Mouse (Mus musculus) R1 (cell line): ENCODE measurements at regions not wholly inside any gene's neighbourhood (a gene's known extent, or its start where the extent isn't known, plus 50 kb on each side); places are given as distances from the start of the nearest gene placed in this dataset.

Source experiments
- DNase-seq: peaks from one replicate; pipeline ENCODE4 v3.0.0-alpha.2; 2018; ENCODE audit warnings: low read depth, low spot score

DNA sequence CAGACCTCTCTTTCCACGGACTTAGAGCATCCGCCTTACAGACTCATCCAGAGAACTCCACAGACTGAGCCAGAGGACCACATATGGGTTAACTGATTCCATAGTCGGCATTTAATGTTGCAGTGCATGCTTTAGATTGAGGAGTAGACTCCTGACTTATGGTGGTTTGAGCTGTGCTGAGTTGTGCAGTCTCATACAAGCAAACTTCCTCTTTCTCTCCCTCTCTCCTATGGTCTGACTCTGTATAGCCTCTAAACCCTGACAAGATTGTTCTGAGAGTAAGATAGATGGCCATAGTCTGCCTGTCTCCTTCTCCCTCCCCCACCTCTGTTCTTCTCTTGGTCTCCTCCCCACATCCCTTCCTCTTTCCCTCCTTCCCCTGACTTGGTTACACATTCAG lies 616.0 kb downstream of the Ryr2 start:
- DNase-seq, result no peak

DNA sequence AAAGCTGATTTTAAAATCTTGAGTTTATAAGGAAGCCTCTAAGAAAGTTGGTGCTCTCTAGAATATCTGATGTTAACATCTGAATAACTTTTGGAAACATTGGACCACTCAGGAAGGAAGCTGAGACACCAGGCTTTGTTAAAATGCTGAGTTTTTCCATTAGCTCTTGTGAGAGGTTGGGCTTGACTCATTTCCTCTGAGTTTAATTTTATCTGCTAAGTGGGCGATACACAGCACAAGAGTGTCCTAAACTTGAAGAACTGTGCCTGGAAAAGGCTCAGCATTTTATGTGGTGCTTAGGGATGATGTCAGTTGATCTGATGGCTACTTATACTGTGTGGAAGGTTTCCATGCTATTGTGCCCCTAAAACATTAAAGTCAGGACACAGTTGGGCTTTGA lies 623.6 kb downstream of the Ryr2 start:
- DNase-seq, result no peak

DNA sequence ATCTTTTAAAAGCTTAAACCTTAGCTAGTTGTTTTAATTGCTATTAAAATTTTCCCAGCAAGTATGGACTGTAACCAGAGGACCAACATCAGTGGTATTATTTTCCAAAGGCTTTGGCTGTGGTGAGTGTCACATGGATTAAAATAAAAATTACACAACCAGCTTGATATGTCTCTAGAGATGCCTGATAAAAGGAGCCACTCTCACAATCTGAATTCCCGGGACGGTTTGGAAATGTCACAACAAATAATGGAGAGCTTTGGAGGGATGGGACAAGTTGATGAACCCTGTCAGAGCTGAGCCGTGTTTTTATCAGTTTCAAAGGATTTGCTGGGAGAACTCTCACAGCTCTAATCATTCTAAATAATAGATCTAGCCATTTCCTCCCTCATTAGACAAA lies 624.0 kb downstream of the Ryr2 start:
- no peak for DNase-seq

DNA sequence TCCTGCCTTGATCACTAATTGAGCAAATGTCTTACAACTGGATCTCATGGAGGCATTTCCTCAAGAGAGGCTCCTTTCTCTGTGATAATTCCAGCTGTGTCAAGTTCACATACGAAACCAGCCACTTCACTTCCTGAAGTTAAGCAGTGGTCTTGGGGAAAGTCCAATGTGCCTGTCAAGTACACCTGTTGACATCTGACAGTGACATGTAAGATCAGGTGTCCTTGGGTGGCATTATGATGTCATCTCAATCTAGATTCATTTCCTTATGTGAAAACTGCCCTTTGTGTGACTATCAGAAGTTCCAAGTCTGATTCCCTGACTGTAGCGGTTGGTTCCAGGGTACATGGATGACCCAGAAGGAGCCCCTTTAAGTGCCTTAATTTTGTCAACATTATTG lies 646.5 kb downstream of the Ryr2 start:
- DNase-seq, result no peak

DNA sequence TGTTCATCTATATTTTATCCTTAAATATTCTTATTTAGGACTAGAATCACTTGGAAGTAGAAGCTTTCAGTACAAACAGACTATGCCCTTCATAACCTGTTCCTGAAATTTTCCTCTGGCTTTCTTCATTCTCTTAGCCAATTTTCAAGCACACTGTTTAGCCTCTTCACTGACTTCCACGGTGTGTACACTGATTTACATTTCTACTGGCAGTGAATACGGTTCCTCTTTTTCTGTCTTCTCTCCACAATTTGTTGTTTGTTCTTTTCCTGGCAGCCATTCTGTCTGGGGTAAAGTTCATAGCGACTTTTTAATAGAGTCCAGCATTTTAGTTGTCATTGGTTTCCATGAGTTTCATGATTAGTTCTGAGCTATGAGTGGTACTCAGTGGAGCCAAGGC lies 651.6 kb downstream of the Ryr2 start:
- DNase-seq, result no peak

DNA sequence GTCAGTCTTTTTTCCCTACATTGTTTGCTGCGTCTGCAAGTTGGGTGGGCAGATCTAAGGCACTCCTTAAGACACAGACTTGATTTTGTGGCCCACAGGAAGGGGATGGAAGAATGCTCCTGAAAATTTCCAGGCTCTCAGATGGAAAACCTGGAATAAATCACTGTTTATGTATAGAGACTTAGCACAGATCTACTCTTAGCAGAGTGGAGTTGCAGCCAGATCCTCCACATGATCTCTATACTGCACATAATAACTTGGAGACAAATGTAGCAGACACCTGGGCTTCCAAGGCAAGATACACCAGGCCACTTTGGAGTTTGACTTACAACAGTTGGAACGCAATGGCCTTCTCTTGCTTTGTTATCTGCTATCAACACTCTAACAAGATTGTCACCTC lies 654.3 kb downstream of the Ryr2 start:
- no peak for DNase-seq

DNA sequence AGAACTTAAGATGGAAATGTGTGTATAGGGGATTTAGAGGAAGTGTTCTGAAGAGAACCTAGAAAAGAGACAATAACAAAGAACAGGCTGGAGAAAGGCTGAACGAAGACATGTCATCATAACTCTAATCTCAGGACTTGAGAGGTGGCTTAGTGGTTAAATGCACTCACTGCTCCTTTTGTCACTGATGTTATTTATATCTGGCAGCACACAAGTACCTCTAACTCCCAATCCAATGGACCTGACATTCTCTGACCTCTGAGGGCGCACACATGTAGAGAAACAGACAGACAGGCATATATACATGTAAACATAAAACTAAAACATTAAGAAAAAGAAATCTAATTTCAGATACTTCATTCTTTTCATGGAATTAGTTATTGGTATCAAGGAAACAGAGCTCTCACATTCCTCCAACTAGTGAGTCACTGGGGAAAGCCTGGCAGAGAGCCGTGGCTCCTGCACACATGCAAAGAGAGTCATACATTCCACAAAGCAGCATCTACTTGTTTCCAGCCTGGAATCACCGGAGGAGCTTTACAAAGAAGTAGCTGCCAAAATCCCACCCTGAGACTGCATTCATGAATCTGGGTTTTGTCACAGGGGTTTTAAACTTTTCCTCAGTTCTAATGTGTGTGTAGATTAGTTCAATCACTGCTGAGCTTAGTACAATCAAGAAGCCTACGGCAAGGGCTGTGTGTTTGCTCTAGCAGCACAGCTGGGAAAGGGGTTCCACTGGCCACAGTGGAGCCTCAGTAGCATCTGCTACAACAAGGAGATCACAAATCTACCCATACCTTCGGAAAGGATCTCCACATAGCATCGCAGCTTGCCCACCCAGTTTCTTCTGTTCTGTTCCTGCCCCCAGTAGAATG lies 674.0 kb downstream of the Ryr2 start:
- DNase-seq, result peak; percentile 40

DNA sequence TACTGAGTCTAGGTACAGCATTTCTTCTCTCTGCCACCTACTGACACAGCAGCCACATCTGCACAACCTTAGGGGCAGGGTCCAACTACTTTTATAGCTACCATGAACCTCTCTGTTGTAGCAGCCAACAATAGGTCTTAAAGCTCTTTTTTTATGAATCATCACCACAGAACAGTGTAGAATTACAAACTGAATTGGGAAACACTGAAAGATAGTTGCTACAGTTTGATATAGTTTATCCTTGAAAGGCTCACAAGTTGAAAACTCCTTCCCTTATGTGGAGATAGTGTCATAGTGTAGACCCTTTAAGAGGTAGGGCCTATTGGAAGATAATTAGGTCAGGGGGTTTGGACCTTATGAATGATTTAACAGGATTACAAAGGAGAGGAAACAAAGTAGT lies 679.9 kb downstream of the Ryr2 start:
- no peak for DNase-seq

DNA sequence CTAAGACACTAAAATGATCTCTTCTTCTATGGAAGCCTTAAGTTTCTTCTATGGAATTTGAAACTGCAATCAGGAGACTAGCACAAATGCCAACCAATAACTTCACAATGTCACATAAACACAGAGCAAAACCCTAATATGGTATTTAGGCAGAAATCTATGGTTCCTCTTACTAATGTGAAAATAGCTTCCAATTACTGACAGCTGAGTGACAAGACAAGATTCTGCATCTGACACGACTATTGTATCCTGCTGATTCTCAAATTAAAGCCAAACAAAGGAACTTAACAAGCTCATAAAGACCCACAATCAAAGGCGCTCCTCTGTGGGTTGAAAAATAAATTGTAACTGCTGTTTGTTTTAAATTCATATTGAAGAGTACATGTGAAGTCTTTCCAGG lies 714.7 kb downstream of the Ryr2 start:
- no peak for DNase-seq

DNA sequence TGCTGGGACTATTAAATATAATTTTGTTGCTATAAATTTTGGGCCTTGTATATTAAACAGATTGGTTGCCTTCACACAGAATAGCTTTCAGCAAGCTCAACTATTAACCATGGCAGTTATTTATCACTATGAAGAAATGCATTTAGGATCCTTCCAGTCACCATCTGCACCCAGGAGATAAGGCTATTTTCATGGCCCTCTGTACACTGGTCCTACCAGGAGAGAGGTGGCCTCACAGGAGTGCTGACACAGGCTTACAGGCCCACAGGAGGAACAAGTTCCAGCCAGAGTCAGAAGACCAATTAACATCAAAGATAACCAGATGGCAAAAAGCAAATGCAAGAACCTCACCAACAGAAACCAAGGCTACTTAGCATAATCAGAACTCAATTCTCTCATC lies 731.3 kb downstream of the Ryr2 start:
- no peak for DNase-seq

DNA sequence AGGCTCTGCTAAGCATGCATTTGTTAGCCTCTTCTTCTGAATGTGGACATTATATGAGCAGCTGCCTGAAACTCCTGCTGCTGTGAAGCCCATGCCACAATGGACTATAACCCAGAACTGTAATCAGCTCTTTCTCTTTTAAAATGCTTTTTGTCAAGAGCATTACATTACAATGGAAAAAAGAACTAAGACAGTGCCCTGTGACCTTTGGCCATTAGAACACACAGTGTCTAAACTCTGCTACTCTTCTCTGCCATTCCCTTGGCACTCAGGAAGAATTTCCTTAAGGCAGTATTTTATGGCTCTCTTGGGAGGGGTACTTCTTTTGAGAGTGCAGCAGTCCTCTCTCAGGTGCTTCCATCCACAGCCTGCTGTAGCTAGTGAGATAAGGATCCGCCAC lies 737.3 kb downstream of the Ryr2 start:
- DNase-seq, result peak; percentile 60

DNA sequence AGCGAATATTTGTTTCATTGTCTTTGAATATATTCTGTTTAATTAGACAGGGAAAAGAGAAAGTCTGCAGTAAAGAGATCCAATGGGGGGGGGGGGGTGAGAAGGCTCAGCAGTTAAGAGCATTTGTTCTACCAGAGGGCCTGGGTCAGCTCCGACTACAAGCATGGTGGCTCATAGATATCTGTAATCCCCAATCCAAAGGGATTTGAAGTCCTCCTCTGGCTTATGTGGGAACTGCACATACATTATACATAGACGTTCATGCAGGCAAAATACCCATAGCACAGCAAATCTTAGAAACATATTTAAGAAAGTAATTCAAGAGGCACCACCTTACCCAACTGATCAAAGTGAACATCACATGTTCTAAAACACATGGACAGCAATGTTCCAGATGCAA lies 743.9 kb downstream of the Ryr2 start:
- no peak for DNase-seq

DNA sequence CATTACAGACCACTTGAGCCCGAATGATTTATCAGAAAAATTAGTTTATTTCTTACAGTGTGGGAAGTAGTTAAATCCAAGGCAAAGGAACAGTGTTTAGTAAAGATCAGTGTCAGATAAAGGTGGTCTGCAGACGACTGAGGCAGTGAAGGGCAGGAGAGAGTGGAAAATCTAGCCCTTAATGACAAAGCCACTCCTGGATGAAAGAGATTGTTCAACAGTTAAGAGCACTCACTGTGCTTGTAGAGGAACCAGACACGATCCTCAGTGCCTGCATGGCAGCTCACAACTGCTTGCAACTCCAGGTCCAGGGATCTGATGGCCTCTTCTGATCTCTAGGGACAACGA lies 758.3 kb downstream of the Ryr2 start:
- no peak for DNase-seq

DNA sequence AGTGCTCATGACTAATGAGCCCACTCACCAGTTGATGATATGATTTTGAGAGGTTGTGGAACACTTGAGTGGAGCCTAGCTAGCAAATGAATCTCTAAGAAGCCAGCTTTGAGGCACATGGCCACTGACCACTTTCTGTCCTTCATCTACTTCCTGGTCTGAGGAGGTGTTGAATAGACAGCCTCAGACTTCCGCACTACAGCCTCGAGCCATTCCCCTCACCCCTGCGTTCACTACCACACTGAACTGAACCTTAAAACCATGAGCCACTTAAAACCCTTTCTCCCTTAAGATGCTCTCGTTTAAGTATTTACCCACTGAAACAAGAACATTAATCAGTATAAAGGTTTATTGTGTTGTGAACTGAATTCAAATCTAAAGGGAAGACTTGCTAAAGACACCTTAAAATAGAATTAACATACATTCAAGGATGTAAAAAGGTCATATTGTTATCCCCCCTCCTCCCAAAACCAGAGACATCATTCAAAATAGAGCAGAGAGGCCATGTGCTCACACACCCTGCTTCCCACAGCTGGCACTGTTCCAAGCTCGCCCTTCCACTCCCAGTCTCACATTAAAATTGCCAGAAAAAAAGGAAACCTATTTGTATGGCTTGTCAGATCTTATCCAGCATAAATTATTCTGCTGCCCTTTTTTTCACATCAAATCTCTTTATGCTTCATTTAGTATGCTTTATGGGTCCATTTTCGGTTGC lies 758.8 kb downstream of the Ryr2 start:
- no peak for DNase-seq

DNA sequence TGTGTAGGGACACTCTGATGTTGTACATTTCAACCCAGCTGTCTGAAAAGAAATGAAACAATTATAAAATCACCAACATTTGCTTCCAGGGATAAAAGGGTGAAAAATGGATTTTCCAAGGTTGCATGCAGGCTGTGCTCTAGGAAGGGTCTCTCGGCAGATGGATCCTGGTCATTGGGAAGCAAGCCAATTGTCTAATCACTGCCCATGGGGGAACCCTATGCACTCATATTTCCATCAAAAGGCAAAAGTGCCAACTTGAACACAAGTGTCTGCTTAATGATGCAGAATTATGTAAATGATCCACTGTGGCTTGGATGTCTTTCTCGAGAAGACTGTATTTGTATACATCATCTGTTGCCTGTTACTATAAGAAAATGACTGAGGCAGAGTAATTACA lies 762.2 kb downstream of the Ryr2 start:
- no peak for DNase-seq

DNA sequence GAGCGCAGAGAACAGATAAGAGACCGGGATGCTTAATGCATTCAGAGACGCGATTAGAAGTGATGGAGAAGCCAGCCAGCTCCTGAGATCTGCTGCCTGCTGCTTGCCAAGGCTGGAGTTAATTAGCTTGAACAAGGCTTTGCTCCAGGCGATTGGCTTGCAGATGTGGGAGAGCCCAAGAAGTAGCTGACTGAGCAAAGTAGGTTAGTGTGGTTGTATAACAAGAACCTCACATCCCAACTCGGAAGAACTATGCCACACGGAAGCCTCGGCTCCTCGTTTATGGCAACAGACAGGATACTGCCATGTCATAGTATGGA lies 768.5 kb downstream of the Ryr2 start:
- DNase-seq, result no peak

DNA sequence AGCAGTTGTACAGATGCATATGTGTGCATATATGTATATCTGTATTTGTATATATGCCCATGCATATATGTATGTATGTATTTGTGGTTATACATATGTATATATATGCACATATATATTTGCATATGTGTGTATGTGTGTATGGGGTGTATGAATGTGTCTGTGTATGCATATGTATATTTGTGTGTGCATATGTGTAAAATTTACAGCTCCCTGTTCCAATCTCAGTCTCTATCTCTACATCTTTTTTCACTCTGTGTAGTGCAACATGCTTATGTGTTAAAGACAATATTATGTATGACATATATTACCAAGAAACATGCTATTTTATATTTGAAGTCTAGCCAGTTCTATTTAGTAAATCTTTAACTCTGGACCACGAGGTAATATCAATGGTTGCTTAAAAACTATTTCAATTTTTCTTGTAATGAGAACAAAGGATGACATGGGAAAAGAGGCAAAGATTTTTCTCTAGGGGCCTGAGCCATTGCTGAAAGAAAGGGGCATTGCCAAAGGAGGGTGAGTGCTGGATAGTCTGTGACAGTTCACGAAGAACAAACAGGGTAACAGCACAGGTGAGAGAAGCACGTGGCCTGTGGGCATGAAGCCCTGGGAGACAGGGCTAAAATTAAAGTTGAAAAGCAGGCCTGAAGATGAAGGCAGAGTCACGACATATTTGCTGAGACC lies 769.0 kb downstream of the Ryr2 start:
- no peak for DNase-seq

DNA sequence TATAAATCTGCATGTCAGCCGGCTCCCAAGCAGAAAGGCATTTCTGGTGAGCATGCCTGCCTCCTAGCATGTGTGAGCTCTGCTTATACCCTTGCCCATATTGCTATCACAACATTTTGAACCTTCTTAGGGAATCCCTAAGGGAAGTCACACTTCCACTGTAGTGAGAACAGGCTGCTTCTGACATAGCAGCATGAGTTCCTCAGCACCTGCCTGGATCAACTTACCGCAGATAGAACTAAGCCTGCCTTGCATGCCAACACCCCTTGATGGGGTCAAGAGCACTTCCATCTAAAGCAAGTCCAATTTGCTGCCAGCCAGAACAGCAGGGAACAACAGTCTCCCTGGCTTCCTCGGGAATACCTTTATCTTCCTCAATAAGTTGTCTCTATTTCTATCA lies 769.8 kb downstream of the Ryr2 start:
- DNase-seq, result no peak

DNA sequence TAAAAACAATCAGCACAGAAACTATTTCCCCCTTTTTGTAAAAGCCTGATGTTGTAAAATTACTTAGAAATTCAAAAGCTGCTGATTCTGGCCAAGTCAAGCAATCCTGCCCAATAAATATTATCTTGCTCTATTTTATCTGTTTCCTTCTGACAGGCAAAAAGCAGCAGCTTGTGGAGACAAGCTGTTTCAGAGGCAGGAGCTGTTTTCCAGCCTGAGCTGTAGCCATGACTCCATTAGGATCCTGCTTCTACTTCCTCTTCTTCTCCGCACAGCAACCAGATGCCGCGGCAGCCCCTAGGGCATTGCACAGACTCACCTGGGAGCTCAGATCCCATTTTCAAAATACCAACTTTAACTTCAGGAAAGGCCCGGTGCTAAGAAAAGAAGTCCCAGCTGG lies 774.8 kb downstream of the Ryr2 start:
- no peak for DNase-seq

DNA sequence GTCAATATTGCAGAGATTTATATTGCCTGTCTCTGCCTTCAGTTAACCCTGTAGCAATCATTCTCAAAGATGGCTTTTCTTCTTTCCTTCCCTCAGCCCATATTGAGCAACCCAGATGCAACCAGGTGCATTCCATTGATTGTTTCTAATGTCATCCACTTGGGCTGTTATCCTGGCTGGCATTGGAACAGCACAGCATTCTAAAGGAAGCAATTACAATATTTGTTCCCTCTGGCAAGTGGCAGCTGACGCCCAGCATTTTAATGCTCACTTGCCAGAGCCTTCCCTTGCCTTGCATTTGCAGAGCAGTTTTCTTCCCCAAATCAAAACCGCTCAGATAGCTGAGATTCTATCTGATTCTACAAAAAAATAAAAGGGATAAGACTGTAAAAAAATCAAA lies 798.0 kb downstream of the Ryr2 start:
- no peak for DNase-seq

DNA sequence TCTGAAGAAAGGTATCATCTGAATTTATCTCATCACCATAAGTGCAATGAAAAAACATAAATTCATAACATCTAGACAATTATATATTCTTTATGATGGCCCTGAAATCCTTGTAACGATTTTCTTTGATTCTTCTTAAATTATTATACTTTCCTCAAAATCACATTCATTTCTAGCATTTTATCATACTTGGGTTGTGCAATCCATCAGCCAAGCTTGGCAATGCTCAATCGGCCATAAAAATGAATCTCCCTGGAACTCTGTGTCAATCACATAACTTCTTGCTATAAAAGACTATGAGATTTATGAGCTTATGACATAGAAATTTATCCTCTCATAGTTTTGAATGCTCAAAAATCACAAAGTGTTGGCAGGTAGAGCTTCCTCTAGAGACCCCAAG lies 811.3 kb downstream of the Ryr2 start:
- DNase-seq, result no peak

DNA sequence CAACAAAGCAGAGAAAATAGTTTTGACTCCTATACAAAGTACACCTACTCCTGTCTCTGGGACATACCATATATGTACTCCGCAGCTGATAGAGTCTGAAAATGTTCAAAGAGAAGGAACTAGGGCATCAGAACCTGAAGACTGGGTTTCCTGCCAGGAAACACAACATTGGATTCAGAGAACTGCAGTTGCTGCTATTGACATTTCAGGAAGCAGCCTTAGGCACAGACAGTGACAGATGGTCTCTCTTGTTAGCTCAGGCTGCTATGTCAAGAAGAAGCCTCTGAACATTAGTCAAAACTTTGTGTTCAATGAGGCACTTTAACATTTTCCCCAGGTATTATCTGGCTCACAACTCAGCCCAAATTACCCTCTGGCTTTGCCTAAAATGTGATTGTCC lies 812.1 kb downstream of the Ryr2 start:
- no peak for DNase-seq

DNA sequence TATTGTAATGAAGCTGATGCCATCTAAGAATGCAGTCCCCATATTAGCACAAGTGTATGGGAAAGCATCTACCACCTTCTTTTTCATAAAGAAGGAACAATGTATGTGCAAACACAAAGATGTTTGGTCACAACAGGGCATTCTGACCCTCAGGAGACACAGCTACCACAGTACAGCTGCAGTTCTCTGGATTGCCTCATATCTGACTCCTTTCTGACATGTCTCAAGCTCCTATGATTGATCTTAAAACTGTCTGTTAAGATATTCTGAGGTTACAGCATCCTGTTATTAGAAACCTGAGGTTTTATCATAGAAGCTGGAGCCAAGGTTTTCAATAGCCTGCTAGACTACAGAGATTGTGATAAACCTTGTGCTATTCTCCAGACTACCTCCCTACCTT lies 813.0 kb downstream of the Ryr2 start:
- DNase-seq, result no peak
